Mouse (Mus musculus) ES-Bruce4 (cell line): ENCODE measurements at regions not wholly inside any gene's neighbourhood (a gene's known extent, or its start where the extent isn't known, plus 50 kb on each side); places are given as distances from the start of the nearest gene placed in this dataset.

Source experiments
- CTCF ChIP-seq: IDR thresholded peaks from one replicate; pipeline ENCODE4 v1.8.1; 2011; ENCODE audit warnings: low read depth, low read length
- EP300 ChIP-seq: IDR thresholded peaks from 2 replicates; pipeline ENCODE4 v1.6.1; 2011; ENCODE audit warnings: low read depth, low read length; ENCODE audit not compliant: insufficient read depth
- POLR2A ChIP-seq: IDR thresholded peaks from one replicate; pipeline ENCODE4 v1.8.1; 2011; ENCODE audit warnings: low read length; ENCODE audit not compliant: insufficient read depth

- TF ChIP-seq CTCF: no peak
- TF ChIP-seq POLR2A: no peak
- no peak for TF ChIP-seq EP300
Measured at GRCm38 (mm10) chr3:21606846-21607245, 469.6 kb upstream of the Tbl1xr1 start.
